Mouse (Mus musculus): ENCODE measurements around the gene Dpyd. TPM values are rescaled to one million over a fixed set of nuclear protein-coding genes. Genes with fewer than 3 reads are reported as not detected.

Dpyd gene
- not detected for polyA plus RNA-seq (2017; shearing (Covaris generic))

DNA sequence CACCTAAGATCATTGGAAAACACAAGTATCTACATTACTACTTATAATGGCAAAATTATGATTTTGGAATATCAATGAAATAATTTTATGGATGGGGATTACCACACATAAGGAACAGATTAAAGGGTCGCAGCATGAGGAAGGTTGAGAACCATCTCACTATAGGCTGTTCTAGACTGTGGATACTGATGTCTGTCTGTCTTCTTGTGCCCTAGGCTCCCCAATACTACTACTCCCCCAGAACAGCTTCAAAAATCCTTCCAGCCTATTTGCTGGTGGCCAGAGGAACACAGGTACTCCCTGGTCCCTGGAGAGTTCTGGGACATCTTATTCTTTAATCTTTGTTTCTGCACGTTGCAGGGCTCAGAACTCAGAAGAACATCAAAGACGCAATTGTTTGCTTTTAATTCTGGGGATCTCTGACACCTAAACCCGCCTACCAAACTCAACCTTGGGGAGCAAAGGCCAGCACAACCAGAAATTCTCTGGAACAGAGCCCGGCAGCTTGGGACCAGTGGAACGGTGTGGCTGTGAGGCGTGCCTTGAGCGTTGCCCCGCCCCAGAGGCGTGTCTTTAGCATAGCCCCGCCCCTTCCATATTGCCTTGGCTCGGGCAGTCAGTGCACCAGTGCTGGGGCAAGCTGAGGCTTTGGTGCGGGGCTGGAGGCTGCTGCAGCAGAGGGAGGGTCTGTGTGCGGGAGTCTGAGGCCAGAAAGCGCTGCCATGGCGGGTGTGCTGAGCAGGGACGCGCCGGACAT is at the start of gene Dpyd:
Gene Dpyd (plus strand): TSS at position 576 of the 757 bp plus-strand sequence.

